In the genomic region with DNA sequence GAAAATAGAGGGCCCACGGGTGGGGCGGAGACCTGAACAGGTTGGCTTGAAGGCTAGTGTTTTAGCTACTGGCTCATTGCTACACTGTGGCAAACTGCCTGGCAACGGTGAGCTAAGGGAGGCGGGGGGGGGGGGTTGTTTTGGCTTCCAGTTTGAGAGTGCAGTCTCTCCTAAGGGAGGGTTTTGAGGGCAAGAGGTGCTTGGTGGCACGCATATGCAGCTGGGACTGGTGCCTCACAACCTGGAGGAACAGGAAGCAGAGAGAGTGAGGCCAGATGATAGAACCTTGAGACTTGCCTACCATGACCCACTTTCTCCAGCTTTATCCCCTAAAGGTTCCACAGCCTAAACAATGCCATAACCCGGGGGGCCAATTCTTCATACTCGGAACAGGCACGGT, we compare ENCODE assay signal across 16 mouse cellular contexts. TPM values are rescaled to one million over a fixed set of nuclear protein-coding genes. Genes with fewer than 3 reads are reported as not detected.
DNase-seq lines count a peak whose midpoint lies in the region; ATAC-seq and TF ChIP-seq lines count a peak whose summit lies in the region.
"Had no signal": no experiment of that assay in that cellular context is flagged by ENCODE, and none has a peak within 500 bp of the region (broad histone marks: within the 10 kb centered on the region; RNA-seq: fewer than 3 reads in every experiment).

No protein-coding gene starts in this region.

- H3K79me3 ChIP-seq in C2C12 (ENCODE audit: low read depth) = no peaks in the 10 kb centered on the region

- no peaks in the 10 kb centered on the region for H3K36me3 ChIP-seq in heart, embryonic 15.5 days
- no peaks in the 10 kb centered on the region for H3K36me3 ChIP-seq in C2C12 (ENCODE audit: control insufficient read depth, insufficient read depth)
- H3K36me3 ChIP-seq: embryonic facial prominence, embryonic 15.5 days; forebrain, embryonic 15.5 days; lung, embryonic 15.5 days; midbrain, embryonic 12.5 days had no signal

- WGBS in heart, embryonic 15.5 days = 69% methylated on average over 8 of the region's 8 CpGs

- peak overlapping the region; percentile 54 for H3ac ChIP-seq in C2C12 (ENCODE audit: control insufficient read depth, insufficient read length, low read depth)

- H3K9me3 ChIP-seq in heart, embryonic 15.5 days (replicated peaks) = no peaks in the 10 kb centered on the region
- H3K9me3 ChIP-seq: embryonic facial prominence, embryonic 15.5 days; forebrain, embryonic 15.5 days had no signal

- H3K27ac ChIP-seq in heart, embryonic 15.5 days = peak overlapping the region; percentile 85
- H3K27ac ChIP-seq: embryonic facial prominence, embryonic 15.5 days; forebrain, embryonic 15.5 days; hindbrain, postnatal 0 days; lung, embryonic 15.5 days; midbrain, embryonic 12.5 days had no signal

- intact Hi-C loops in heart, postnatal 36 days (cut with DNase I) = no loop called here

- DNase-seq in heart, postnatal 36 days = no peak
- peak; percentile 12 to 22 for DNase-seq in thymus, adult 18-20 months
- no peak for DNase-seq in kidney, postnatal 25 days
- DNase-seq in spleen, adult 18-20 months = no peak
- DNase-seq: adrenal gland, postnatal 25 days; gastrocnemius, postnatal 10 days; kidney, postnatal 10 days; left cerebral cortex, postnatal 4 days had no signal

- H3K4me1 ChIP-seq in heart, embryonic 15.5 days (replicated peaks) = peaks cover 61% of the 10 kb centered on the region
- H3K4me1 ChIP-seq: embryonic facial prominence, embryonic 15.5 days; forebrain, embryonic 15.5 days; lung, embryonic 15.5 days; midbrain, embryonic 12.5 days had no signal

- no peaks in the 10 kb centered on the region for H3K27me3 ChIP-seq in heart, embryonic 15.5 days
- H3K27me3 ChIP-seq in C2C12 (ENCODE audit: control insufficient read depth, insufficient read depth, insufficient read length) = no peaks in the 10 kb centered on the region
- H3K27me3 ChIP-seq: embryonic facial prominence, embryonic 15.5 days; forebrain, embryonic 15.5 days; lung, embryonic 15.5 days; midbrain, embryonic 12.5 days had no signal

- no peak overlapping the region for H3K9ac ChIP-seq in heart, embryonic 15.5 days
- H3K9ac ChIP-seq: embryonic facial prominence, embryonic 15.5 days; forebrain, embryonic 15.5 days; lung, embryonic 15.5 days; midbrain, embryonic 12.5 days had no signal

- no peak for ATAC-seq in heart, embryonic 15.5 days (replicated peaks; ENCODE audit: insufficient number of reproducible peaks, insufficient read depth, low FRiP score, low read depth)
- ATAC-seq in common myeloid progenitor, adult 5-6 weeks (replicated peaks; ENCODE audit: low read depth, poor library complexity, severe bottlenecking) = 0 out of 2 replicates have a peak, but pooled peaks have one; percentile 5
- ATAC-seq: forebrain, embryonic 15.5 days; hindbrain, postnatal 0 days had no signal

- H3K79me2 ChIP-seq in C2C12 (ENCODE audit: control insufficient read depth, insufficient read depth) = no peaks in the 10 kb centered on the region

- no peak overlapping the region for H3K4me3 ChIP-seq in heart, embryonic 15.5 days
- no peak overlapping the region for H3K4me3 ChIP-seq in C2C12 (ENCODE audit: insufficient read depth, poor library complexity, severe bottlenecking)
- H3K4me3 ChIP-seq: embryonic facial prominence, embryonic 15.5 days; forebrain, embryonic 15.5 days; lung, embryonic 15.5 days; midbrain, embryonic 12.5 days had no signal

- H3K4me2 ChIP-seq in heart, embryonic 15.5 days = peak overlapping the region; percentile 21; the same call in 1 of the 2 replicates
- H3K4me2 ChIP-seq: embryonic facial prominence, embryonic 15.5 days; forebrain, embryonic 15.5 days; lung, embryonic 15.5 days; midbrain, embryonic 12.5 days had no signal

- TF ChIP-seq CTCF in C2C12 (IDR thresholded peaks at IDR 0.05; ENCODE audit: control insufficient read depth, insufficient read depth, insufficient read length) = no peak

TF ChIP-seq in C2C12, 6 proteins besides CTCF, POLR2A, EP300 and RAD21:
- TF ChIP-seq CEBPB (IDR thresholded peaks at IDR 0.05; ENCODE audit: low read depth) (no peak), USF1 (IDR thresholded peaks at IDR 0.05; ENCODE audit: low read depth) (no peak), MYOG (IDR thresholded peaks at IDR 0.05; ENCODE audit: control insufficient read depth, extremely low read depth, insufficient read length) (no peak)
TF ChIP-seq in C2C12: peak in this region for 0.

RNA-seq across cellular contexts. Expression of gene Tm7sf3, which starts 31.8 kb away (rescaled TPM):
- polyA plus RNA-seq in heart, embryonic 15.5 days (2015; fragmentation: Nextera tagmentation; extraction: Ambion mirVana) = 32.8 and 38.6 TPM in 2 replicates
- total RNA-seq in heart, postnatal 36 days (2021) = 10 to 100 TPM; 15.8 to 18.0 TPM
- polyA plus RNA-seq in C2C12 (2012; fragmentation: generic; extraction: Trizol) = 5.8 TPM
- total RNA-seq in common myeloid progenitor, adult 5-6 weeks (2017) = 51.9 and 55.6 TPM in 2 replicates

RNA-seq across cellular contexts. Expression of gene Med21, which starts 32.1 kb away (rescaled TPM):
- 135 and 140 TPM in 2 replicates for polyA plus RNA-seq in heart, embryonic 15.5 days (2015; fragmentation: Nextera tagmentation; extraction: Ambion mirVana)
- 10 to 100 TPM; 46.6 to 48.5 TPM for total RNA-seq in heart, postnatal 36 days (2021)
- 49.0 TPM for polyA plus RNA-seq in C2C12 (2012; fragmentation: generic; extraction: Trizol)
- total RNA-seq in common myeloid progenitor, adult 5-6 weeks (2017) = 59.5 and 75.1 TPM in 2 replicates

RNA-seq across cellular contexts. Expression of gene Stk38l, which starts 50.4 kb away (rescaled TPM):
- polyA plus RNA-seq in heart, embryonic 15.5 days (2015; fragmentation: Nextera tagmentation; extraction: Ambion mirVana) = 28.5 and 32.0 TPM in 2 replicates
- 10 to 100 TPM; 12.8 to 13.7 TPM for total RNA-seq in heart, postnatal 36 days (2021)
- polyA plus RNA-seq in C2C12 (2012; fragmentation: generic; extraction: Trizol) = 3.0 TPM
- total RNA-seq in common myeloid progenitor, adult 5-6 weeks (2017) = 1.3 and 2.9 TPM in 2 replicates

Comparison
In these comparisons a context has a peak if more than half of its experiments do, and no peak if none do; other contexts are left out.
1. DNase-seq: peak in thymus, adult 18-20 months (2 of 2); none in heart, postnatal 36 days (0 of 2), kidney, postnatal 25 days (0 of 2) and spleen, adult 18-20 months (0 of 2).